ENCODE assay signal across 8 mouse cellular contexts in genomic region chr3:146352187-146352586, GRCm38 (mm10). TPM values are rescaled to one million over a fixed set of nuclear protein-coding genes. Genes with fewer than 3 reads are reported as not detected.
DNase-seq lines count a peak whose midpoint lies in the region; ATAC-seq and TF ChIP-seq lines count a peak whose summit lies in the region.

No protein-coding gene starts in this region.

- DNase-seq in heart, postnatal 4 days, result peak; percentile 30
- DNase-seq in natural killer cell, adult 2 months (ENCODE audit: low spot score in 2 of 2), result peak; percentile 50 to 57
- no peak for DNase-seq in urinary bladder, adult 18-20 months (ENCODE audit: low spot score in 2 of 2)
- DNase-seq in right cerebral cortex, adult 2 months (ENCODE audit: low spot score in 2 of 2), result no peak
- DNase-seq in cerebellum, adult 9-11 months, result no peak

- no peaks in the 10 kb centered on the region for H3K9me3 ChIP-seq in heart, embryonic 11.5 days (replicated peaks; ENCODE audit: control insufficient read depth, low read length)
- no peaks in the 10 kb centered on the region for H3K9me3 ChIP-seq in E14TG2a.4 (ENCODE audit: low read length)

- no peak for ATAC-seq in heart, embryonic 11.5 days (replicated peaks; ENCODE audit: insufficient number of reproducible peaks, low FRiP score, low TSS enrichment)

- no peaks in the 10 kb centered on the region for H3K4me1 ChIP-seq in heart, embryonic 11.5 days (ENCODE audit: control insufficient read depth, insufficient read depth, low read length)
- H3K4me1 ChIP-seq in E14TG2a.4 (replicated peaks; ENCODE audit: low read depth, low read length), result peaks cover 38% of the 10 kb centered on the region
- no peaks in the 10 kb centered on the region for H3K4me1 ChIP-seq in embryonic fibroblast, embryonic 13.5 days (ENCODE audit: control insufficient read depth, insufficient read depth, low read length)

- no peak overlapping the region for H3K4me2 ChIP-seq in heart, embryonic 11.5 days

- H3K4me3 ChIP-seq in heart, embryonic 11.5 days (ENCODE audit: low read depth, low read length), result no peak overlapping the region
- H3K4me3 ChIP-seq in E14TG2a.4 (replicated peaks; ENCODE audit: low read length), result no peak overlapping the region
- no peak overlapping the region for H3K4me3 ChIP-seq in embryonic fibroblast, embryonic 13.5 days (ENCODE audit: insufficient read depth, low read length)

- WGBS in heart, embryonic 11.5 days (ENCODE audit: insufficient replicate concordance), result 75% methylated on average over 4 of the region's 4 CpGs

- TF ChIP-seq POLR2A in embryonic fibroblast, embryonic 13.5 days (IDR thresholded peaks at IDR 0.05; ENCODE audit: low read depth, low read length), result no peak

- no peaks in the 10 kb centered on the region for H3K36me3 ChIP-seq in heart, embryonic 11.5 days (ENCODE audit: control insufficient read depth, insufficient read depth, low read length)
- no peaks in the 10 kb centered on the region for H3K36me3 ChIP-seq in E14TG2a.4 (ENCODE audit: insufficient read depth, low read length)

- H3K27me3 ChIP-seq in heart, embryonic 11.5 days (ENCODE audit: control insufficient read depth, insufficient read depth, low read length), result no peaks in the 10 kb centered on the region
- H3K27me3 ChIP-seq in E14TG2a.4 (ENCODE audit: insufficient read depth, low read length), result peaks cover 14% of the 10 kb centered on the region; the same call in 1 of the 2 replicates

- no peak overlapping the region for H3K27ac ChIP-seq in heart, embryonic 11.5 days (ENCODE audit: low read depth, low read length)
- no peak overlapping the region for H3K27ac ChIP-seq in embryonic fibroblast, embryonic 13.5 days (ENCODE audit: insufficient read depth, low read length)

- TF ChIP-seq CTCF in E14TG2a.4 (conservative IDR thresholded peaks at IDR 0.05; ENCODE audit: low read length), result peak; percentile 98
- TF ChIP-seq CTCF in embryonic fibroblast, embryonic 13.5 days (IDR thresholded peaks at IDR 0.05; ENCODE audit: borderline replicate concordance, insufficient read depth, low read length), result peak; percentile 12; the same call in 1 of the 2 replicates

- no peak overlapping the region for H3K9ac ChIP-seq in heart, embryonic 11.5 days (ENCODE audit: low read depth, low read length)

RNA-seq across cellular contexts. Expression of gene Ssx2ip, which starts 52.3 kb away (rescaled TPM):
- 10 to 100 TPM; 18.6 to 21.0 TPM for total RNA-seq in heart, postnatal 4 days (2021)
- 29.7 and 32.1 TPM in 2 replicates for polyA plus RNA-seq in heart, embryonic 11.5 days (2014; fragmentation: Nextera tagmentation; extraction: Ambion mirVana)
- 8.8 and 10.1 TPM in 2 replicates for polyA plus RNA-seq in embryonic fibroblast, embryonic 13.5 days (2011; ENCODE audit: insufficient read length, low read depth, missing spikeins)

Comparison
In these comparisons a context has a peak if more than half of its experiments do, and no peak if none do; other contexts are left out.
1. DNase-seq: peak in heart, postnatal 4 days (single experiment) and natural killer cell, adult 2 months (2 of 2); none in urinary bladder, adult 18-20 months (0 of 2), right cerebral cortex, adult 2 months (0 of 2) and cerebellum, adult 9-11 months (single experiment).